Mouse (Mus musculus) stomach, postnatal 0 days (tissue): ENCODE results near the gene Cdc42ep4.

Source experiments
- CTCF ChIP-seq: IDR thresholded peaks from 2 replicates; pipeline ENCODE4 v1.5.1; 2016; ENCODE audit warnings: antibody characterized with exemption, low read depth, mild to moderate bottlenecking, moderate library complexity
- EP300 ChIP-seq: optimal IDR thresholded peaks from 2 replicates; pipeline ENCODE3; 2016; ENCODE audit warnings: antibody characterized with exemption

- TF ChIP-seq CTCF (no peak), EP300 (no peak)
Observed at GRCm38 (mm10) chr11:113687031-113687430, 64.7 kb downstream of the Cdc42ep4 start.
